Mouse (Mus musculus) gastrocnemius, postnatal 14 days (tissue): Measurements from ENCODE around the gene Ybx3. TPM values are rescaled to one million over a fixed set of nuclear protein-coding genes. Genes with fewer than 3 reads are reported as not detected.

ENCODE experiments used
- DNase-seq: peaks from one replicate; pipeline ENCODE4 v3.0.0; 2021; ENCODE audit warnings: mixed read lengths
- intact Hi-C: fragments of 180-260 bp; cut with DNase I; formaldehyde crosslinking; loops from one replicate; pipeline ENCODE4 v1.15.1; 2025; ENCODE audit warnings: low total_unique reads
- total RNA-seq, 2 experiments: library from RNA; stranded (reverse); gene quantifications; 2 replicates each; pipeline ENCODE4 v1.2.3; 2021

The Ybx3 gene
- total RNA-seq, 2 experiments from 2014 or later, result 779 to 828 TPM

GRCm38 (mm10) chr6:131353352-131353919, 34.8 kb downstream of the Ybx3 start, which contains the start of gene Styk1:
Gene Styk1 (minus strand): TSS chr6:131353597.
- DNase-seq, result peak; percentile 58
- intact Hi-C loops, result no loop called here

DNA sequence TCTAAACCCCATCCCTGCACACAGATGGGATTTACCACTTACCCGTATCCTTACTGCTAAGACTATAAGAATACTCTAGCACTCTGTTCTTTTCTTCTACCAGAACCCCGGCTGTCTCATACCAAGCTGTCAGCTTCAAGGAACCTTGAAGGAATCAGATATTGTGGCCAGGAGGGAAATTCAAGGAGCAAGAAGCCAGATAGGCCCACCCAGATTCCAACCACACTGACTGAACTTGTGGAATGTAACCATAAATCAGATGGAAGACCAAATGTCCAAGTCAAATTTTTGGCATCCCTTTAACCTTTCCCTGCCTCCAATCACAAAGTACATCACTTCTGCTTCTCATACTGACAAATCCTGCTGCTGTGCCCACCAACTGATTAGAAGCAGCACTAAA, 41.2 kb downstream of the Ybx3 start:
- no peak for DNase-seq
- intact Hi-C loops, result no loop called here

GRCm38 (mm10) chr6:131344346-131344745, 43.9 kb downstream of the Ybx3 start:
- intact Hi-C loops, result no loop called here
- no peak for DNase-seq

DNA sequence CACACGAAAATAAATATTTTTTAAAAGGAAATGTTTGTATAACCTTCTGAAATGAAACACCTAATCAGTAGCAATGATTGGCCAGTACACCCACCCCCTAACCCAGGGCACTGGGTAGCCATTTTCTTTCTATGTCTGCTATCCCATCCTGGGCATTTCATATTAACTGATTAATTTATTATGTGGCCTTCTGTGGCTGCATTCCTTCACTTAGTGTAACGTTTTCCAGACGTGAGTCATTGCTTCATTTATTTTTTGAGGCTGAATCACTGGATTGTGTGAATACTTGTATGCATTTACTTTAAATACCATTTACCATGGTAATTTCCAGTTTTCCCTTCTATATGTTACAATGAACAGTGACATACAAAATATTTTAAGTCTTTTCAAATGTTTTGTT, 48.2 kb downstream of the Ybx3 start:
- no peak for DNase-seq
- intact Hi-C loops, result no loop called here

DNA sequence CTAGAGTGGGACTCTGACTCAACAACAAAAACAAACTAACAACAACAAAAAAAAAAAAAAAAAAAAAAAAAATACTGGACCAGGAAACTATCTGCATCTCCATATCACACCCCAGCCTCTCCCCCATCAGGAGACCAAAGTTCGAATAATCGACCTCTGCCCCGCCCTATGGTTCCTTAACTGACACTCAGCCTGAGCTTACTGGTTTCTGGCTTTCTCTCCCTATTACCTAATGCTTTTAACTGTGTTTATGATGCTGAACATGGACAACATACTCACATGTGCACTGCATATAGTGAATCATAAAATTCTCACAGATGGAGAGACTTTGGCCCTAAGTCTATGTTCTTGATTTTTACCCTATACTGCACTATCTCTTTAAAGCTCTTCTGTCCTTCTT, 49.0 kb downstream of the Ybx3 start:
- intact Hi-C loops, result no loop called here
- no peak for DNase-seq

DNA sequence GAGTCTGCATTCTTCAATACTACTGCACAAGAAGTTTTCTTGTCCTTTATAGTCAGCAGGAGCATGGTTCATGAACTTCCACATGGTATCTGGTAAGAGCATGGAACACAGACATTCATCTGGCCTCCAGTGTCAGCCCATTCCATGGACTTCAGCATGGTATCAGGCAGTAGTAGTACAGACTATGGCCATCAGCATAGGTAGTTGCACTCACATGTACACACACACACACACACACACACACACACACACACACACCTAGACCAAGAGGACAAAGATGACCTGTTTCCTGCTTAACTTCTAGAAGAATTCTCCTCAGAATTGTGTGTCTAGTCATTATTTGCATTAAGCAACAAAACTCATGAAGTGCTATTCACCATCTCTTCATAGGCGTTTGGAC, 49.5 kb downstream of the Ybx3 start:
- no peak for DNase-seq
- intact Hi-C loops, result no loop called here

DNA sequence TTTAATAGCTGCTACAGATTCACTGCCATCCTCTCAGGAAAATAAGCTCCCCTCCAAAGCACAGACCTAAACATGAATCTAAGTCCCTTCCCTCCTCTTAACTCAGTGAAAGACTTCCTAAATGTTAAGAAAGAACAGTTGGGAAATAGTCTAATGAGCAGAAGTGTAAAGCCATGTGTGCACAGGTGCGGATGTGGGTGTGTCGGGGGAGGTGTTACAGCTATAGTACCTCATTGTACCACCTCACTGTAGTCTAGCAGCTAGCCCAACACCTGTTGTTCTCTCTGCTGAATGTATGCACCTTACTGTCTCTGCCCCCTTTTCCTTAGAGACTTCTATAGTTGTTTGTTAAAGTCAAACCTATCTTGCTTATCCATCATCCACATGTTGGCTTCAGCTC, 61.2 kb downstream of the Ybx3 start:
- DNase-seq, result no peak
- intact Hi-C loops, result no loop called here

GRCm38 (mm10) chr6:131321854-131322639, 66.2 kb downstream of the Ybx3 start:
- intact Hi-C loops, result no loop called here

DNA sequence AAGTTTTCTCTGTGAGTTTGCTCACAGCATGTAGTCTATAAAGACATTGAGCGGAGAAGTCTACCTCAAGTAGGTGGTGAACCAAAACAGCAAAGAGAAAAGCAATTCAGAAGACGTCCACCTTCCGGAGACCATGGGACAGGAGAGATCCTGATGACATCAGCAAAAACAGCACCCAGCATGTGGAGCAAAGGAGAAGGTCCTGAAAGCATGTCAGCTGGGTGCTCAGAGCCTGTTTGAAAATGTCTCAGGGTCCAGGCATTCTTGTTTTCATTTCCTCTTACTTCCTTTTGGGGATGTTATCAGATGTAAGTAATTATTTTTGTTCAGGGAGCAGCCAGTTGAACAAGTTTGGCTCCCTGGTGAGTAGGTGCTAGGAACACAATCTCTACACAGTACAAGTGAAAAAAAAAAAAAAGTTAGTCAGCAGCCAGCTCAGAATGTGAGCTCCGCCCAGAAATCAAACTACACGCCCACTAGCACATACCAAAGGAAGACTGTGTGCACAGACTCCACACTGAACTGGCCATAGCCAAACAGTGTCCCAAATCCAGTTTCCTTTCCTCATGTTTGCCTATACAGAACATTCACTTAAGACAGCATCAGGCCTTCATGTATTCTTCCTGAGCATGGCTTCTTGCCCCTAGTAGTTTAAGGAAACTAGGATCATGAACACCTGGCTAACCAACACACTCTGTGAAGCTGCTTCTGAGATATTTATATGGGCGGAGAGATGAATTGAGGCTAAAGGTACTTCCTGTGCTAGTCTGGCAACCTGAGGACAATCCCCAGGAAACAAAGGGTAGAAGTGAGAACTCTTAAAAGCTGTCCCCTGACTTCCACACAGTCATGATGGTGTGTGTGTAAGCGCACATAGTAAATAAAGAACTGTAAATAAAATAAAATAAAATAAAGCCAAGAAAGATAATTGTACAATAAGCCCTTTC, 71.8 kb downstream of the Ybx3 start:
- DNase-seq, result no peak
- intact Hi-C loops, result no loop called here

More at GRCm38 (mm10) chr6:131321854-131322639, 66.2 kb downstream of the Ybx3 start:
- no peak for DNase-seq

Other genes with a start within 250 kb of the Ybx3 start
- gene Klra2, start 141.1 kb downstream of the Ybx3 start, total RNA-seq, result not detected
- gene Magohb, start 95.2 kb downstream of the Ybx3 start, total RNA-seq, result 1 to 10 TPM; 4.6 to 7.9 TPM
- gene Styk1, start 34.9 kb downstream of the Ybx3 start, total RNA-seq, result under 1 TPM; 0.41 to 0.80 TPM
- not detected for gene 5430401F13Rik, start 97.9 kb upstream of the Ybx3 start, total RNA-seq
- gene Gm6619, start 97.9 kb upstream of the Ybx3 start, total RNA-seq, result not detected
- gene Tas2r130, start 242.4 kb upstream of the Ybx3 start, total RNA-seq, result not detected